Mouse (Mus musculus): ENCODE data around the gene Cat. TPM values are rescaled to one million over a fixed set of nuclear protein-coding genes. Genes with fewer than 3 reads are reported as not detected.

Gene Cat
- polyA plus RNA-seq, 1 experiment from 2014 or later, result 89.8 TPM

DNA sequence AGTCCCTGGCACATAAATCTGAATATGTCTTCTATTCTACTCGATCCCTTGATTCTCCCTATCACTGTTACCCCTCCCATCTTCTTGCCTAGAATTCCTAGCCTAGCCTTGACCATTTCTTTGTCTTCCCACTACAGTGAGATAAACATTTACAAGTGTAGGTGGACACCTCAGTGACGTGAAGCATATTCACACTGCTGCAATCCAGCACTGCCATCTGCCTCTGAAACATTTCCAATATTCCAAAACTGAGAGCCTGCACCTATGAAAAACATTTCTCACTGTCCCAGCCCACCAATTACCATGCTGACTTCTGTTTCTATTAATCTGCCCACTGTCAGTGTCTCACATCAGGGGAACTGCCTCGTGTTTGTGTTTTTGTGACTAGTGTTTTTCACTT is 78.7 kb downstream of the Cat start:
- ATAC-seq (ENCODE audit: insufficient read depth), result no peak
- no peak for DNase-seq
- Histone ChIP-seq H3K9ac (no peak overlapping the region), H3K9me3 (ENCODE audit: low read depth, low read length) (no peaks in the 10 kb centered on the region), H3K27ac (ENCODE audit: low read depth) (no peak overlapping the region), H3K4me3 (ENCODE audit: low read depth, low read length) (no peak overlapping the region), H3K4me2 (no peak overlapping the region), H3K4me1 (ENCODE audit: insufficient read depth) (no peaks in the 10 kb centered on the region), H3K36me3 (ENCODE audit: insufficient read depth) (no peaks in the 10 kb centered on the region), H3K27me3 (ENCODE audit: insufficient read depth, low read length) (no peaks in the 10 kb centered on the region)
- 58% methylated on average over 3 of the region's 3 CpGs for WGBS
- no peak for TF ChIP-seq CTCF (IDR thresholded peaks at IDR 0.05; ENCODE audit: low read depth)

Other genes with a start within 250 kb of the Cat start
- 3.0 and 3.5 TPM in 2 replicates for gene Ehf, start 181.9 kb downstream of the Cat start, polyA plus RNA-seq (2014; fragmentation: Nextera tagmentation; extraction: Ambion mirVana)
- 4.9 and 5.8 TPM in 2 replicates for gene Elf5, start 73.5 kb downstream of the Cat start, polyA plus RNA-seq (2014; fragmentation: Nextera tagmentation; extraction: Ambion mirVana)
- gene Abtb2, start 81.2 kb upstream of the Cat start, polyA plus RNA-seq (2014; fragmentation: Nextera tagmentation; extraction: Ambion mirVana), result 6.5 and 8.0 TPM in 2 replicates

All from lung, embryonic 14.5 days (tissue).